Mouse (Mus musculus): Measurements from ENCODE around the gene Hnrnph3.

- no peak for TF ChIP-seq ZNF384 (IDR thresholded peaks at IDR 0.05; ENCODE audit: low read depth, low read length)
- no peak for TF ChIP-seq MAFK (IDR thresholded peaks at IDR 0.05; ENCODE audit: insufficient read depth, low read depth, low read length)
- no peak for TF ChIP-seq ZC3H11A (IDR thresholded peaks at IDR 0.05; ENCODE audit: borderline replicate concordance, low read depth, low read length)
- no peak for TF ChIP-seq CHD2 (IDR thresholded peaks at IDR 0.05; ENCODE audit: low read depth, low read length)
Measured at GRCm38 (mm10) chr10:63021702-63022101, 2.3 kb downstream of the Hnrnph3 start.

Measured in ES-E14 (cell line).